Mouse (Mus musculus) stomach, embryonic 15.5 days (tissue): ENCODE data around the gene Hepacam2. TPM values are rescaled to one million over a fixed set of nuclear protein-coding genes. Genes with fewer than 3 reads are reported as not detected.

Source experiments
- polyA plus RNA-seq: library from polyadenylated mRNA; unstranded; fragments of >200 nt; fragmentation: Nextera tagmentation; extraction: Ambion mirVana; gene quantifications from 2 replicates; pipeline ENCODE4 v1.2.1, GENCODE M21; 2015

Gene Hepacam2
- polyA plus RNA-seq, 1 experiment from 2014 or later, result 4.5 TPM

Other genes starting within 250 kb of the Hepacam2 start
- 10.2 and 11.5 TPM in 2 replicates for gene Samd9l, start 98.7 kb downstream of the Hepacam2 start, polyA plus RNA-seq
- gene Vps50, start 84 bp upstream of the Hepacam2 start, polyA plus RNA-seq, result 26.7 and 28.4 TPM in 2 replicates